Mouse (Mus musculus) frontal cortex, adult 2 months (tissue): ENCODE data around the gene Gm5724. TPM values are rescaled to one million over a fixed set of nuclear protein-coding genes. Genes with fewer than 3 reads are reported as not detected.

Experiments
- DNase-seq, 2 experiments: peaks; one replicate each; pipeline ENCODE4 v3.0.0; 2022; ENCODE audit warnings: low spot score in 1 of 2; ENCODE audit errors: extremely low spot score in 1 of 2
- polyA plus RNA-seq: library from polyadenylated mRNA; depleted of rRNA; stranded (reverse); fragments of >200 nt; gene quantifications from 2 replicates; pipeline ENCODE4 v1.2.3, GENCODE M21; 2012; rRNA removed

Gene Gm5724
- polyA plus RNA-seq: not detected in 2 replicates

DNA sequence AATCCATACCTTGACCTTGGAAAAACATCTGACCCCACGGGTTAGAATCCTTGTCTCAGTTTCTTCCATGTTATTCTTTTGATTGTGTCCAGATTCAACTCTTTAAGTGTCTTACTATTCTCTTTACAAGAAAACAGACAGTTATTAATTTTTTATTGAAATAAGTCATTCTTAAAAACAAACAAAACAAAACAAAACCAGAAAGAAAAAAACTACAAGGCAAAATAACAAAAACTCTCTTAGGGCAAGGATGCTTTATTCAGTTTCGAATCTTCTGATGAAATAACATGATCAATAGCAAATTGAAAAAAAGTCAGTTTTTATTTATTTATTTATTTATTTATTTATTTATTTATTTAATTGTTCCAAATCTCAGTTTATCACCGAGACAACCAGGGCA lies at the start of gene Gm5724:
TSS of gene Gm5724 (minus strand) at position 101 of the 400 bp plus-strand sequence.
- DNase-seq: no peak

GRCm38 (mm10) chr6:141797837-141798236 lies 24.2 kb upstream of the Gm5724 start:
- peak in 1 of 2 experiments; percentile 60 for DNase-seq

- no peak for DNase-seq
Observed at GRCm38 (mm10) chr6:141774476-141774875, 866 bp upstream of the Gm5724 start.

DNA sequence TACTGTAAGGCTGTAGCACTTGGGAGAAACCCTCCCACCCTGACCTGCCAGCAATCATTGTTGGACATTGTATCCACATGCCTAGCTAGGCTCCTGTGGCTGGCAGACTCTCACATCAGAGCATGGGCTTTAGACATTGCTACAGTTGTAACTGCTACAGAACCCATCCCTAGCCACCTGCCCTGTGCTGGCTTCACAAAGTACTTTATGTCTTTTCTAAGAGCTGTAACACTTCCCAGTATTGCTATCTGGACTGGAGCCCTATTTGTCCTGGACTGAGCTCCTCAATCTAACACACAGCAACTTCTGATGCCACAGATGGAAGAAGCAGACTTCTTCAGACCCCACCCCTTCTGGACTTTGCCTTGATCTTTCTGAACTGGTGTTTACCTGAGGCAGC lies 82.4 kb downstream of the Gm5724 start:
- DNase-seq: no peak

- no peak for DNase-seq
Observed at GRCm38 (mm10) chr6:141687008-141687407, 86.6 kb downstream of the Gm5724 start.

Other genes starting within 250 kb of the Gm5724 start
- gene Slco1c1, start 249.4 kb downstream of the Gm5724 start, polyA plus RNA-seq: 48.3 and 60.5 TPM in 2 replicates
- gene Slco1b2, start 144.3 kb downstream of the Gm5724 start, polyA plus RNA-seq: 0.16 and 0.19 TPM in 2 replicates
- gene Slco1a4, start 82.4 kb upstream of the Gm5724 start, polyA plus RNA-seq: 48.0 and 63.9 TPM in 2 replicates
- gene Slco1a1, start 173.2 kb upstream of the Gm5724 start, polyA plus RNA-seq: not detected in 2 replicates
- gene Gm6614, start 237.6 kb upstream of the Gm5724 start, polyA plus RNA-seq: not detected in 2 replicates